Mouse (Mus musculus) small intestine, adult 2 months (tissue): ENCODE data around the gene Csnk1g1.

Experiments used
- CTCF ChIP-seq: fragments of 200-500 bp; IDR thresholded peaks from 2 replicates; pipeline ENCODE4 v1.5.1; 2012; ENCODE audit warnings: low read depth, mild to moderate bottlenecking, control low read depth, inconsistent platforms, low read length, moderate library complexity, mixed read lengths; ENCODE audit not compliant: insufficient replicate concordance, insufficient read length; ENCODE audit errors: extremely low read depth
- POLR2A ChIP-seq: fragments of 200-500 bp; IDR thresholded peaks from 2 replicates; pipeline ENCODE4 v1.6.1; 2012; ENCODE audit warnings: low read depth, mild to moderate bottlenecking, control low read depth, inconsistent platforms, low read length, moderate library complexity

GRCm38 (mm10) chr9:65909837-65910236 lies 1.1 kb downstream of the Csnk1g1 start:
- no peak for TF ChIP-seq CTCF
- TF ChIP-seq POLR2A = no peak
